Mouse (Mus musculus) heart, postnatal 0 days (tissue): ENCODE measurements around the gene Senp2. TPM values are rescaled to one million over a fixed set of nuclear protein-coding genes. Genes with fewer than 3 reads are reported as not detected.
A peak's percentile ranks its signal among the peaks of the same experiment; 100 is the strongest.

ENCODE experiments used
- ATAC-seq: fragments of 200-750 bp; cut with Nextera tagmentation; 2 replicates; pipeline ENCODE4 v1.8.0; 2017; ENCODE audit warnings: low read depth, moderate number of reproducible peaks, moderate library complexity; ENCODE audit not compliant: insufficient read depth
- DNase-seq: peaks from one replicate; pipeline ENCODE4 v3.0.0-alpha.2; 2016; ENCODE audit warnings: low spot score
- H3K27ac ChIP-seq: fragments of 300-500 bp; sonication (generic); 2 replicates; pipeline ENCODE4 v1.5.1; 2014; ENCODE audit warnings: low read depth, mild to moderate bottlenecking
- H3K27me3 ChIP-seq: fragments of 300-500 bp; sonication (generic); 2 replicates; pipeline ENCODE4 v1.6.1; 2014; ENCODE audit warnings: low read length, mixed read lengths; ENCODE audit not compliant: control insufficient read depth, insufficient read depth
- H3K36me3 ChIP-seq: fragments of 300-500 bp; sonication (generic); replicated peaks from 2 replicates; pipeline ENCODE4 v1.6.1; 2014; ENCODE audit warnings: low read length, mixed read lengths; ENCODE audit not compliant: control insufficient read depth, insufficient read depth
- H3K4me1 ChIP-seq: fragments of 300-500 bp; sonication (generic); 2 replicates; pipeline ENCODE4 v1.6.1; 2014; ENCODE audit warnings: antibody characterized with exemption; ENCODE audit not compliant: control insufficient read depth, insufficient read depth
- H3K4me2 ChIP-seq: fragments of 300-500 bp; sonication (generic); 2 replicates; pipeline ENCODE4 v1.6.1; 2014; ENCODE audit warnings: low read depth, mild to moderate bottlenecking, low read length, moderate library complexity
- H3K4me3 ChIP-seq: fragments of 300-500 bp; sonication (generic); 2 replicates; pipeline ENCODE4 v1.5.1; 2014; ENCODE audit warnings: low read depth, low read length
- H3K9ac ChIP-seq: fragments of 300-500 bp; sonication (generic); replicated peaks from 2 replicates; pipeline ENCODE4 v1.6.1; 2014; ENCODE audit warnings: low read depth, low read length, mixed read lengths
- H3K9me3 ChIP-seq: fragments of 300-500 bp; sonication (generic); replicated peaks from 2 replicates; pipeline ENCODE4 v1.6.1; 2016; ENCODE audit warnings: low read length; ENCODE audit not compliant: control insufficient read depth
- CTCF ChIP-seq: IDR thresholded peaks from 2 replicates; pipeline ENCODE4 v1.5.1; 2016; ENCODE audit warnings: antibody characterized with exemption, control low read depth, low read depth
- EP300 ChIP-seq: IDR thresholded peaks from 2 replicates; pipeline ENCODE4 v1.6.1; 2016; ENCODE audit warnings: antibody characterized with exemption, low read depth
- WGBS: fragments of 180-500 bp; shearing (Covaris S2); extraction: QIAGEN DNeasy Blood & Tissue Kit; methylation state at CpG from one replicate; pipeline ENCODE4 v1.1.7; 2014; 5-methylcytosine and 5-hydroxymethylcytosine counted together
- polyA plus RNA-seq: library from polyadenylated mRNA; unstranded; fragments of >200 nt; fragmentation: Nextera tagmentation; extraction: Ambion mirVana; gene quantifications from 2 replicates; pipeline ENCODE4 v1.2.1, GENCODE M21; 2015
- total RNA-seq: library from RNA; depleted of rRNA; stranded (reverse); fragments of >200 nt; gene quantifications from 2 replicates; pipeline ENCODE4 v1.2.3, GENCODE M21; 2014; ENCODE audit warnings: low replicate concordance

The Senp2 gene
- total and polyA plus RNA-seq, 2 experiments from 2014 or later, result 6.2 to 14.8 TPM

- H3K4me1 ChIP-seq, result no peaks in the 10 kb centered on the region
- DNase-seq (no peak), ATAC-seq (no peak)
- H3K4me2 ChIP-seq, result no peak overlapping the region
- H3K27ac ChIP-seq, result no peak overlapping the region
- H3K9me3 ChIP-seq, result no peaks in the 10 kb centered on the region
- no peak for TF ChIP-seq CTCF
- TF ChIP-seq EP300, result no peak
- WGBS, result 93% methylated on average over 21 of the region's 21 CpGs
- H3K27me3 ChIP-seq, result no peaks in the 10 kb centered on the region
- H3K4me3 ChIP-seq, result no peak overlapping the region
- H3K36me3 ChIP-seq, result peaks cover 5% of the 10 kb centered on the region; the same call in 1 of the 2 replicates
- H3K9ac ChIP-seq, result no peak overlapping the region
Measured at GRCm38 (mm10) chr16:22053411-22053810, 44.1 kb downstream of the Senp2 start.

- Histone ChIP-seq H3K4me1 (no peaks in the 10 kb centered on the region), H3K27me3 (no peaks in the 10 kb centered on the region), H3K4me2 (no peak overlapping the region), H3K9me3 (no peaks in the 10 kb centered on the region), H3K4me3 (no peak overlapping the region), H3K27ac (no peak overlapping the region), H3K36me3 (peaks cover 39% of the 10 kb centered on the region), H3K9ac (no peak overlapping the region)
- ATAC-seq, result peak; percentile 22; the same call in 1 of the 2 replicates
- no peak for DNase-seq
- TF ChIP-seq CTCF, result no peak
- 62% methylated on average over 6 of the region's 6 CpGs for WGBS
Measured at GRCm38 (mm10) chr16:22057498-22057897, 48.2 kb downstream of the Senp2 start.

- Histone ChIP-seq H3K4me1 (no peaks in the 10 kb centered on the region), H3K36me3 (peaks cover 50% of the 10 kb centered on the region), H3K27me3 (no peaks in the 10 kb centered on the region), H3K4me3 (no peak overlapping the region), H3K9me3 (no peaks in the 10 kb centered on the region), H3K27ac (no peak overlapping the region), H3K9ac (no peak overlapping the region), H3K4me2 (no peak overlapping the region)
- TF ChIP-seq CTCF, result no peak
- WGBS, result 93% methylated on average over 7 of the region's 7 CpGs
- no peak for DNase-seq
- no peak for ATAC-seq
Measured at GRCm38 (mm10) chr16:22058871-22059270, 49.6 kb downstream of the Senp2 start.

GRCm38 (mm10) chr16:22060416-22060815 lies 51.1 kb downstream of the Senp2 start:
- no peak for ATAC-seq
- Histone ChIP-seq H3K27me3 (no peaks in the 10 kb centered on the region), H3K4me3 (no peak overlapping the region), H3K4me1 (no peaks in the 10 kb centered on the region), H3K4me2 (no peak overlapping the region), H3K27ac (no peak overlapping the region), H3K9me3 (no peaks in the 10 kb centered on the region), H3K9ac (no peak overlapping the region), H3K36me3 (peaks cover 58% of the 10 kb centered on the region)
- no peak for DNase-seq
- 92% methylated on average over 10 of the region's 10 CpGs for WGBS
- no peak for TF ChIP-seq CTCF
- TF ChIP-seq EP300, result no peak

- no peak for DNase-seq
- ATAC-seq, result no peak
- no peaks in the 10 kb centered on the region for H3K4me1 ChIP-seq
- H3K4me2 ChIP-seq, result no peak overlapping the region; the same call in 1 of the 2 replicates
- H3K4me3 ChIP-seq, result no peak overlapping the region
- no peaks in the 10 kb centered on the region for H3K27me3 ChIP-seq
- H3K9me3 ChIP-seq, result no peaks in the 10 kb centered on the region
- peaks cover 64% of the 10 kb centered on the region for H3K36me3 ChIP-seq
- 79% methylated on average over 14 of the region's 14 CpGs for WGBS
- no peak overlapping the region for H3K27ac ChIP-seq
- no peak overlapping the region for H3K9ac ChIP-seq
- TF ChIP-seq EP300 (no peak), CTCF (no peak)
Measured at GRCm38 (mm10) chr16:22061555-22062160, 52.4 kb downstream of the Senp2 start.

- DNase-seq, result no peak
- no peak overlapping the region for H3K4me3 ChIP-seq
- no peaks in the 10 kb centered on the region for H3K9me3 ChIP-seq
- H3K27ac ChIP-seq, result no peak overlapping the region
- peaks cover 70% of the 10 kb centered on the region for H3K36me3 ChIP-seq
- WGBS, result 68% methylated on average over 4 of the region's 4 CpGs
- ATAC-seq, result no peak
- H3K4me1 ChIP-seq, result no peaks in the 10 kb centered on the region
- no peaks in the 10 kb centered on the region for H3K27me3 ChIP-seq
- H3K4me2 ChIP-seq, result no peak overlapping the region
- no peak overlapping the region for H3K9ac ChIP-seq
- no peak for TF ChIP-seq EP300
- no peak for TF ChIP-seq CTCF
Measured at GRCm38 (mm10) chr16:22062284-22062683, 53.0 kb downstream of the Senp2 start.
